Mouse (Mus musculus): Measurements from ENCODE around the gene Ntng1.

GRCm38 (mm10) chr3:110043641-110044187, 100.1 kb downstream of the Ntng1 start:
- no peak for TF ChIP-seq CTCF (IDR thresholded peaks at IDR 0.05; ENCODE audit: control insufficient read depth, insufficient read depth, insufficient read length)
- no peak for TF ChIP-seq USF1 (IDR thresholded peaks at IDR 0.05; ENCODE audit: low read depth)
- no peak for TF ChIP-seq CEBPB (IDR thresholded peaks at IDR 0.05; ENCODE audit: low read depth)
- TF ChIP-seq MAX (IDR thresholded peaks at IDR 0.05), result no peak
